Mouse (Mus musculus) left cerebral cortex, adult 9 months (tissue): ENCODE data around the gene Kcnn3.

Experiments
- DNase-seq, 2 experiments: peaks; one replicate each; pipeline ENCODE4 v3.0.0; 2022; ENCODE audit warnings: low spot score in 2 of 2

Gene Kcnn3

GRCm38 (mm10) chr3:89519894-89520293 is at the start of gene Kcnn3:
TSS of gene Kcnn3 (plus strand) at chr3:89520164.
- peak; percentile 85 to 90 for DNase-seq

GRCm38 (mm10) chr3:89472280-89472679 is 47.7 kb upstream of the Kcnn3 start:
- no peak for DNase-seq

- no peak for DNase-seq
Measured at GRCm38 (mm10) chr3:89473838-89474237, 46.1 kb upstream of the Kcnn3 start.

- no peak for DNase-seq
Measured at GRCm38 (mm10) chr3:89479055-89479454, 40.9 kb upstream of the Kcnn3 start.

GRCm38 (mm10) chr3:89481488-89481887 is 38.5 kb upstream of the Kcnn3 start:
- no peak for DNase-seq

GRCm38 (mm10) chr3:89482249-89482648 is 37.7 kb upstream of the Kcnn3 start:
- no peak for DNase-seq

GRCm38 (mm10) chr3:89484766-89485524 is 35.0 kb upstream of the Kcnn3 start:
- DNase-seq, result peak in 1 of 2 experiments; percentile 62

GRCm38 (mm10) chr3:89486111-89486510 is 33.9 kb upstream of the Kcnn3 start:
- no peak for DNase-seq

GRCm38 (mm10) chr3:89486916-89487702 is 32.9 kb upstream of the Kcnn3 start:
- DNase-seq, result no peak

GRCm38 (mm10) chr3:89490790-89491189 is 29.2 kb upstream of the Kcnn3 start:
- DNase-seq, result no peak

GRCm38 (mm10) chr3:89491559-89491958 is 28.4 kb upstream of the Kcnn3 start:
- no peak for DNase-seq

- no peak for DNase-seq
Measured at GRCm38 (mm10) chr3:89492701-89493151, 27.2 kb upstream of the Kcnn3 start.

GRCm38 (mm10) chr3:89494630-89495029 is 25.3 kb upstream of the Kcnn3 start:
- DNase-seq, result no peak

GRCm38 (mm10) chr3:89496366-89496765 is 23.6 kb upstream of the Kcnn3 start:
- no peak for DNase-seq

- no peak for DNase-seq
Measured at GRCm38 (mm10) chr3:89499696-89500095, 20.3 kb upstream of the Kcnn3 start.

GRCm38 (mm10) chr3:89501486-89501885 is 18.5 kb upstream of the Kcnn3 start:
- DNase-seq, result no peak

GRCm38 (mm10) chr3:89502551-89502950 is 17.4 kb upstream of the Kcnn3 start:
- DNase-seq, result no peak

- no peak for DNase-seq
Measured at GRCm38 (mm10) chr3:89508041-89508440, 11.9 kb upstream of the Kcnn3 start.

- DNase-seq, result peak in 1 of 2 experiments; percentile 74
Measured at GRCm38 (mm10) chr3:89510979-89511378, 9.0 kb upstream of the Kcnn3 start.

- no peak for DNase-seq
Measured at GRCm38 (mm10) chr3:89511400-89511799, 8.6 kb upstream of the Kcnn3 start.

GRCm38 (mm10) chr3:89512225-89512624 is 7.7 kb upstream of the Kcnn3 start:
- no peak for DNase-seq

GRCm38 (mm10) chr3:89515444-89515843 is 4.5 kb upstream of the Kcnn3 start:
- DNase-seq, result no peak

GRCm38 (mm10) chr3:89516321-89516720 is 3.6 kb upstream of the Kcnn3 start:
- no peak for DNase-seq
